Mouse (Mus musculus): ENCODE measurements at regions not wholly inside any gene's neighbourhood (a gene's known extent, or its start where the extent isn't known, plus 50 kb on each side); places are given as distances from the start of the nearest gene placed in this dataset.

- WGBS = 3% methylated on average over 15 of the region's 15 CpGs
- Histone ChIP-seq H3K36me3 (ENCODE audit: insufficient read depth, low read length) (no peaks in the 10 kb centered on the region), H3K4me1 (ENCODE audit: insufficient read depth, low read length) (peaks cover 4% of the 10 kb centered on the region; the same call in 1 of the 2 replicates), H3K27ac (ENCODE audit: low read length) (no peak overlapping the region), H3K9me3 (ENCODE audit: low read length) (no peaks in the 10 kb centered on the region), H3K4me2 (replicated peaks; ENCODE audit: low read depth, low read length) (peak overlapping the region; percentile 52), H3K27me3 (ENCODE audit: insufficient read depth, low read length) (no peaks in the 10 kb centered on the region), H3K9ac (replicated peaks; ENCODE audit: low read length) (peak overlapping the region; percentile 36; the same call in 1 of the 2 replicates), H3K4me3 (ENCODE audit: low read length) (peak overlapping the region; percentile 28; the same call in 1 of the 2 replicates)
- ATAC-seq (ENCODE audit: low FRiP score, low TSS enrichment) = peak; percentile 99
Measured at GRCm38 (mm10) chr2:95232135-95232772, 794.3 kb upstream of the Api5 start.

- Histone ChIP-seq H3K4me3 (ENCODE audit: low read length) (no peak overlapping the region), H3K27ac (ENCODE audit: low read length) (no peak overlapping the region), H3K27me3 (ENCODE audit: insufficient read depth, low read length) (no peaks in the 10 kb centered on the region), H3K9ac (replicated peaks; ENCODE audit: low read length) (no peak overlapping the region), H3K9me3 (ENCODE audit: low read length) (no peaks in the 10 kb centered on the region), H3K36me3 (ENCODE audit: insufficient read depth, low read length) (no peaks in the 10 kb centered on the region), H3K4me2 (replicated peaks; ENCODE audit: low read depth, low read length) (no peak overlapping the region), H3K4me1 (ENCODE audit: insufficient read depth, low read length) (peaks cover 4% of the 10 kb centered on the region; the same call in 1 of the 2 replicates)
- 30% methylated on average over 9 of the region's 9 CpGs for WGBS
- ATAC-seq (ENCODE audit: low FRiP score, low TSS enrichment) = 0 out of 2 replicates have a peak, but pooled peaks have one; percentile 41
Measured at GRCm38 (mm10) chr2:95231739-95232134, 793.8 kb upstream of the Api5 start.

- no peak for ATAC-seq (ENCODE audit: low FRiP score, low TSS enrichment)
- peaks cover 4% of the 10 kb centered on the region; the same call in 1 of the 2 replicates for H3K4me1 ChIP-seq (ENCODE audit: insufficient read depth, low read length)
- H3K27ac ChIP-seq (ENCODE audit: low read length) = no peak overlapping the region
- WGBS = 77% methylated on average over 2 of the region's 2 CpGs
- no peaks in the 10 kb centered on the region for H3K36me3 ChIP-seq (ENCODE audit: insufficient read depth, low read length)
- no peak overlapping the region for H3K4me3 ChIP-seq (ENCODE audit: low read length)
- H3K9ac ChIP-seq (replicated peaks; ENCODE audit: low read length) = no peak overlapping the region
- no peak overlapping the region for H3K4me2 ChIP-seq (replicated peaks; ENCODE audit: low read depth, low read length)
- H3K9me3 ChIP-seq (ENCODE audit: low read length) = no peaks in the 10 kb centered on the region
- H3K27me3 ChIP-seq (ENCODE audit: insufficient read depth, low read length) = no peaks in the 10 kb centered on the region
Measured at GRCm38 (mm10) chr2:95229386-95229785, 791.5 kb upstream of the Api5 start.

GRCm38 (mm10) chr2:95210216-95210941 lies 772.4 kb upstream of the Api5 start:
- Histone ChIP-seq H3K36me3 (ENCODE audit: insufficient read depth, low read length) (no peaks in the 10 kb centered on the region), H3K9me3 (ENCODE audit: low read length) (no peaks in the 10 kb centered on the region), H3K27ac (ENCODE audit: low read length) (no peak overlapping the region), H3K9ac (replicated peaks; ENCODE audit: low read length) (no peak overlapping the region), H3K27me3 (ENCODE audit: insufficient read depth, low read length) (no peaks in the 10 kb centered on the region), H3K4me3 (ENCODE audit: low read length) (no peak overlapping the region), H3K4me1 (ENCODE audit: insufficient read depth, low read length) (peaks cover 4% of the 10 kb centered on the region; the same call in 1 of the 2 replicates), H3K4me2 (replicated peaks; ENCODE audit: low read depth, low read length) (no peak overlapping the region)
- 11% methylated on average over 4 of the region's 4 CpGs for WGBS
- 0 out of 2 replicates have a peak, but pooled peaks have one; percentile 54 for ATAC-seq (ENCODE audit: low FRiP score, low TSS enrichment)

Data from kidney, embryonic 16.5 days (tissue).